Mouse (Mus musculus): ENCODE measurements around the gene Gm21761.
"Not testable (repeated sequence)": the region's sequence is repeated elsewhere in the genome, so short reads cannot be mapped to it uniquely, and the experiment has no call there.

Gene Gm21761

DNA sequence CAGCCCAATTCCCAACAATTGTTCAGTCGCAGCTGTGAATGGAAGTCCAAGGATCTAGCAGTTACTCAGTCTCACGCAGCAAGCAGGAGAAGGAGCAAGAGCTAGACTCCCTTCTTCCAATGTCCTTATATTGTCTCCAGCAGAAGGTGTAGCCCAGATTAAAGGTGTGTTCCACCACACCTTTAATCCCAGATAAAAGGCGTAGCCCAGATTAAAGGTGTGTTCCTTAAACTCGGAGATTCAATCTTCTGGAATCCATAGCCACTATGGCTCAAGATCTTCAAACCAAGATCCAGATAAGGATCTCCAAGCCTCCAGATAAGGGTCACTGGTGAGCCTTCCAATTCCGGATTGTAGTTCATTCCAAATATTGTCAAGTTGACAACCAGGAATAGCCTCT lies at the start of gene Gm21761:
Gm21761 (minus strand) TSS at position 101 of the 400 bp plus-strand sequence.
- DNase-seq: not testable (repeated sequence)

DNA sequence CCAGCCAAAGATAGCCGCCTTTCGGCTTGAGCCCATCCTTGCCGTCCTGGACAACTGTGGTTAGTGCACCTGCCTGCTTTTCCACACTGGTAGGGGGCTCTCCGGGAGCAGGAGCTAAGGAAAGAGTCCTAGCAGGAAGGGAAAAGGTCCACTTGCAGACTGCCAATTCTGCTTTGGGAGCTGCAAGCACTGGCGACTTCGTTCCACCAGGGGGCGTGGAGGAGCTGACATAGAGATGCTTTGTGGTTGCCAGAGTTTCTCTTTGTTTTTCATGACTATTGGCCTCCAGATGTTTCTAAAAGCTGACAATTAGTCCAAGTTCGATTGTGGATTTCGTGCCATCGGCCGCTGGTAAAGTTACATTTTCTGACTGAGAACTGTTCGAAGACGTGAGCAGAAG lies 40.1 kb upstream of the Gm21761 start:
- not testable (repeated sequence) for DNase-seq

DNA sequence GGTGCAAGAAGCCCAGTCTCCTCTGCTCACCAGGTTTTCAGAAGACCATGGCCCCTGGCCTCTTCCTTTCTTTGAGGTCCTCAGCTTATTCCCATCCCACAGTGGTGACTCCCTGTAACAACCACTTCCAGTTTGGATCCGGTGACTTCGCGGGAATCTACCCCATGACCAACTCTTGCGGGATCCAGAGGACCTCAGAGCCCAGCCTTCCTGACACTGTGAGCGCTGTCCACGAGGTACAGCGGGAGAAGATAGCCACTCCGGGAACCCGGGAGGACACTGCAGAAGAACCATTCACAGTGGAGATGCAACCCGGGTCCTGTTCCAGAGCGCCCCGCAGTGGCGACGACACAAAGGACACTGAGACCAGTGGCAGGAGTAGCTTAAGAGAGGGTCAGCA lies 39.1 kb upstream of the Gm21761 start:
- DNase-seq: not testable (repeated sequence)

DNA sequence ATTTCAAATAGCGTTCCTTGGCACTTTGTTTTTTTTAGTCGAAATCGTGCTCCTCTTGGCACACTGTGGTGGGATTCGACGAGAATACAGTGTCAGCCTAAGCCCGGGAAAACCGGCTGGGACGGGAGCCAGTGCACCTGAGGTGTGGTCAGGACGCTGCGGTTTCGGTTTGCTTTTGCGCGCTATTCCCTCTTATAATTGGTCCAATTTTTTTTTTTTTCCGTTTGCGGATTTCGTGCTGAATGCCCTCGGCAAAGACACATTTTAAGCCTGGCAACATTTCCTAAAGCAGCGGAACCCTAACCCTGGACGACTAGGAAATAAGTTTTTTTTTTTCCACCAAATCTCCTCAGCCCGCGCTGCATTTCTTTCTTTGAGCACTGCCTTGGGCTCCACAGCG lies 36.9 kb upstream of the Gm21761 start:
- not testable (repeated sequence) for DNase-seq

DNA sequence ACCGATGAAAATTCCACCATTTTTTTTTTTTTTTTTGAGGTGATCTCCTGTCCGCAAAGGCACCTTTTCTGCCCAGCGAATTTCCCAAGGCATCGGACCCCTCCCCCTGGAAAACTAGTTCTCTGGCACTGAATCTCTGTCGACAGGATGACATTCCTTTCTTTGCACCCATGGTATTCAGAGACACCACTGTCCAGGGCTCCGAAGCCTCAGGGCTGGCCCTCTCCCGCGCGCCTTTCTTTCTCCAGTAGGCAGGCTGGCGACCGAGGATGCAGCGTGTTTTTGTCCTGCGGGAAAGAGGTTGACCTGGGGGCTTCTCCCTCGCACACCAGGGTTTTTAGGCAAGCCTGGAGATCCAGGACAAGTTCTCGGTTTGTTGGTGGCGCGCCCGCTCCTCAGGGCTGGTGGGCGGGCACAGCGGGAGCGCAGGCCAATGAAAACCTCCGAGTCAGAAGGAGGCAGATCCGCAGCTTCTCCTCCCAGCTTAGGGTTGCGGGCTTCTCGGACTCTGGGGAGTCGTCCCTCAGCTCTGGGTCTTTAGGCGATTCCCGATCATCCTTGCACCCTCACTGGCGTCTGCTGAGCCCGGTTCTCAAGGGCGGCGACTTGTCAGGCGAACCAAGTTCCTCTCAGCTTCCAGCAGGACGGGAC lies 36.4 kb upstream of the Gm21761 start:
- DNase-seq: not testable (repeated sequence)

DNA sequence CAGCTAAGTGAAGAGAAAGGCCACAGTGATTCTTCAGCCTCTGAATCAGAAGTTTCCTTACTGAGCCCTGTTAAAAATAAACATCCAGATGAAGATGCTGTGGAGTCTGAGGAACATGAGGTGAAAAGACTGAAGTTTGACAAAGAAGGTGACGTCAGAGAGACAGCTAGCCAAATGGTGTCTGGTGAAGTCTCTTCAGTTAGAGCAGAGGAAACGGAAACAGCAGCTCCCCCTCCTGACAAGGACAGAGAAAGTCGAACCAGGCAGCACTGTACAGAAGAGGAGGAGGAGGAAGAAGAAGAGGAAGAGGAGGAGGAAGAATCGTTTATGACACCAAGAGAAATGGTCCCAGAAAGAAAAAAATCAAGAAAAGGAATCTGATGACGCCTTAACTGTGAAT lies 33.8 kb upstream of the Gm21761 start:
- DNase-seq: not testable (repeated sequence)

DNA sequence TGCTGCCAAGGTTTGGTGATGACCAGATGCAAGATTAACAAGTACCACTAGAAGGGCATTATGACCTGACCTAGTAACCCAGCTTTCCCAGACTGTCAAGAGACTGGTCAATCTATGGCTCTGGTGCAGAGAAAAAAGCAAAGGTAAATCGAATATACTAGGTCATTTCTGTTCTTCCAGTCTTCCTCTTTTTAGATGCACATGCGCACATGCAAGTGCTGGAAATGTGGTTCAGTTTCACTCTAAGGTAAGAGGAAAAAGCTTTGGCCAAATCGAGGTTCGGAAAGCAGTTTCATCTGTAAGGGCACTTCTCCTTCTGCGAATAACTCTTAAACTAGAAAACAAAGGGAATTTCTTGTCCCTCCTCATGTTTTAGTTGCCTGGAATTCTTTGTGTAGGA lies 26.5 kb upstream of the Gm21761 start:
- DNase-seq: not testable (repeated sequence)

DNA sequence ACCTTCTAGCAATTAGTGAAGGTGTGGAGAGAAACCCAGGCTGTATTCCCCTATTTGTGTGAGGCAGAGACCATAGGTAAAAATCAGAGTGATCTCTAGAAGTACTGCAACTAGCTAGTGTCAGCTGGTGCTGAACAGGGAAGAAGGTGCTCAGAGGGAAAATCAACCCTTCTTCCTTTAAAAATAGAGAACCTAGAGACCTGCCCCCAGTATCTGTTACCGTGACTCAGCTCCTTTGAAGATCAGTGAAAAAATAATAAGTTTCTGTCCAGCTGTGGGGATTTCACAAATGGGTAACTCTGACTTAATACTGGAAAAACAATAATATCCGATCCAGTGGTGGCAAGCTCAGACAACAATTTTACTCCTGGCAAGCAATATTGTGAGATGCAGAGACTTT lies 26.0 kb upstream of the Gm21761 start:
- not testable (repeated sequence) for DNase-seq

DNA sequence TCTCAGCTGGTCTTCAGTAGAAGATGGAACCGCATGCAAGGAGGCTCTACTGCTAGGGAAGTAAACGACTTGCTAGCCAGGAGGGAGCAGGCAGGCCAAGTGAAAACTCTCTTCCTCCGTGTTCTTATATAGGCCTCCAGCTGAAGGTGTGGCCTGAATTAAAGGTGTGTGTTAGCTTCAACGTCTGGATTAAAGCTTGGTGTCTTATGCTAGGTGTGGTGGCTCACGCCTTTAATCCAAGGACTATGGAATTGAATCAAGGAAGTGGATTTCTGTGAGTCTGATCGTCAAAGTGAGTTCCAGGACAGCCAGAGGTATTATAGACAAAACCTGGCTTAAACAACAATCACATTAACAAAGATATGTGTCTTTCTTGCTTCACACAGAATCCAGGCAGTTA lies 21.6 kb upstream of the Gm21761 start, which contains the start of gene B020031M17Rik:
B020031M17Rik (minus strand) TSS at position 101 of the 400 bp plus-strand sequence.
- not testable (repeated sequence) for DNase-seq

DNA sequence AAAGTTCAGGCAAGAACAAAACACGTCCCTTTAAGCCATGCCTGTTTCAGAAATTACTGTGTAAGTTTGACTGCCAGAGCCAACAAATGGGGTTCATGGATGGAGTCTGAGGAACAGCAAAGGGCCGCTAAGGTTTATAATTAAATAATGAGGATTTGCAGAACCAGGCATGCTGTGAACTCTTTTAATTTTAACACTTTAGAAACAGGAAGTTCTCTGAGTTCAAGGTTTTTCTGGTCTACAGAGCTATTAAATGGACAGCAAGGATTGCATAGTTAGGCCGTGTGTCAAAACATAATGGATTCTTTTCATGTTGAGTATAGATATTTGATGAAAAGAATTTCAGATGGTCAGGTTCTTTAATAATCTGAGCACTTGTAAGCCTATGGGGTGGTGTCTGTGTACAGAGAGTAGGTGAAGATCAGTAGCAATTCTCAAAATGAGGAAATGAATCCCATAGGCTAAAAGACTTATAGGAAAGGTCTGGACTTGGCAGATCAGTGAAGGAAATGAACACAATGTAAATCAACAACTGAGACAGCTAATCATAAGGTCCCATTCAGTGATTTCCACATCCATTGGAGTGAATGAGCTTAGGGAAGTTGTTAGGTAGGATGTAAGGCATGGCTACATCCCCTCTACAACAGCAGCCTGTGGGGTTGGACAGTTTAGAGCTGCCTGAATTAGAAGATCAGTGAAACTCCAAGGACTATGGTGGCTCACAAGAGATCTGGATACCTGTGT lies 4.3 kb downstream of the Gm21761 start:
- not testable (repeated sequence) for DNase-seq

DNA sequence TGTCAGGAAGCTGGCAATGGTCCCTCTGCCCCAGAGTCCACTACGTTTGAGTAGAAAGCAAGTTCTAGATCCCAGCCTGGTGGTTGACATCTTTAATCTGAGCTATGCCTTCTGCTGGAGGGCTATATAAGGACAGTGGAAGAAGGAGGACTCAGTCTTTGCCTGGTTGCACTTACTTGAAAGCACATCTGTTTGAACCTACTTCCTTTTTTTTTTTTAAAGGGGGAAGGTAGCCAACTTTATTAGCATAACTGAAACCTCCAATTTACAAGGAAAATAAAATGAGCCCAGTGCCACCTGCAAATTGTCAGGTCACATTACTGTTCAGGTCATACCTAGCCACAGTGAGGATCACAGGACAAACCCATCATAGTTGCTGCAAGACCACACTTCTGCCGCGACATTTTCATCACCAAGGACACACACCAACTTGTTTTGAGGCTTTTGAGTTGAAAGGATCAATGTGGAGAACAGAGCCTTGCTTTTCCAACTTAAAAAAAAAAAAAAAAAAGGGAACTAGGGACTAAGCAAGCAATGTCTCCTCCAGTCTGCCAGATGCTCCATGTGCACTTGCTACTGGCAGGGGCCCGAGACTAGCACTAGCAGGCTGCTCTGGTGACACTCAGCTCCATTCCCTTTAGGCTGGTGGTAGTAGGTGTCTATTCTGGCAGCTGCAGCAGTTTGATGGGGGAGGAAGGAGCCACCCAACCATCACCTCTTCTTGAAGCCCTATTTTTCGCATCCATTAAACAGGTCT lies 11.9 kb downstream of the Gm21761 start:
- DNase-seq: not testable (repeated sequence)

DNA sequence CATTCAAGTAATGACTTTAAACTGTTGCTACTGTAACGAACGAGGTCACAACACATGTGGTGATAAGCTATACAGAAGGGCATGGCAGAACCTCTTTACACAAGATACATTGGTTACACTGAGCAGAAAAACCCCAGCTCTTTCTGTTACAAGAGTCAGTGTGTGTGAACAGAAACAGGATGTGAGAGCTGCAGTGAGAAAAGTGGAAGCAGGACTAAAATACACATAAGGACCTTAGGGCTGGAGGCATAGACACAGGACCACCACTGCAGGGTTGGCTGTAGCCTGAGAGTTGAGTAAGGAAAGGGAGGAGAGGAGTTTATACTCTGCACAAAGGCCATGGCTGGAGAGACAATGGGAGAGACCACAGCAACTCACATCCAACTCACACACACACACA lies 12.6 kb downstream of the Gm21761 start:
- DNase-seq: not testable (repeated sequence)

DNA sequence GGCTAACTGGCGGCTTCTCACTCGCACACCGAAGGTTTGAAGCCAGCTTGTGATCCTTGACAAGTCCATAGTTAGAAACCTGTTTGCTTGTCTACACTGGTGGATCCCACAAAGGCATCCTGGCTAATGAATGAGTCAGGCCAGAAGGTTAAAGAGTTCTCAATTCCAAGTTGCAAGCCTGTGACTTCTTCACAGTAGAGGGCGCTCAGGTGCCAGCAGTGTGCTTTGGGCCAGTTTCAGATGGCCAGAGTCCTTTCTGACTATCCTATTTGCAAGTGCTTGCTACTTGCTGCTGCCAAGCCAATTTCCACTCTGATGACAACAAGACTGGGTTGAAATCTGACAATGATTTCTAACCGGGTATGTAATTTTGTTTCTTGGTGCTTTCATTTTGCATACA lies 30.5 kb downstream of the Gm21761 start:
- not testable (repeated sequence) for DNase-seq

DNA sequence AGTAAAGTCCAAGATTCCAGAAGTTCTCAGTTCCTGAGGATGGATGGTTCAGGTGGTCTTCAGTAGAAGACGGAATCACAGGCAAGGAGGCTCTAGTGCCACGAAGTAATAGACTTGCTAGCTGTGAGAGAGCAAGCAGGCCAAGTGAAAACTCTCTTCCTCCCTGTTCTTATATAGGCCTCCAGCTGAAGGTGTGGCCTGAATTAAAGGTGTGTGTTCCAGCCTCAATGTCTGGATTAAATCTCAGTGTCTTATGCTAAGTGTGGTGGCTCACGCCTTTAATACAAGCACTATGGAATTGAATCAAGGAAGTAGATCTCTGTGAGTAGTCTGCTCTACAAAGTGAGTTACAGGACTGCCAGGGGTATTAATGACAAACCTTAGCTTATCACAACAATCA lies 34.4 kb downstream of the Gm21761 start, which contains the start of gene Tcstv1:
Tcstv1 (minus strand) TSS at position 101 of the 400 bp plus-strand sequence.
- DNase-seq: not testable (repeated sequence)

DNA sequence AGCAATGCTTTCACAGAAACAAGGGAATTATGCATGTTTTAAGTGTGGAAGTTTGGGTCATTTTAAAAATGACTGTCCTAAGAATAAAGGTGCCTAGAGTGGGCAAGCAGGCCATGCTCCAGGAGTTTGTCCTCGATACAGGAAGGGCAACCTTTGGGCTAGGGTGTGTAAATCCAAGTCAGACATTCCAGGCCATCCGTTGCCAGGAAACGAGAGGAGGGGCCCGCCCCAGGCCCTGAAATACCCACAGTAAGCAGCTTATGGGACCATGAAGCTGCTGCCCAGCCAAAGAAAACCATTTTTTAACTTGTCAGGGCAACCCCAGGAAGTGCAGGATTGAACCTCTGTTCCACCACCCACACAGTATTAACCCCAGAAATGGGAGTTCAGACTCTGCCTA lies 42.2 kb downstream of the Gm21761 start:
- DNase-seq: not testable (repeated sequence)

DNA sequence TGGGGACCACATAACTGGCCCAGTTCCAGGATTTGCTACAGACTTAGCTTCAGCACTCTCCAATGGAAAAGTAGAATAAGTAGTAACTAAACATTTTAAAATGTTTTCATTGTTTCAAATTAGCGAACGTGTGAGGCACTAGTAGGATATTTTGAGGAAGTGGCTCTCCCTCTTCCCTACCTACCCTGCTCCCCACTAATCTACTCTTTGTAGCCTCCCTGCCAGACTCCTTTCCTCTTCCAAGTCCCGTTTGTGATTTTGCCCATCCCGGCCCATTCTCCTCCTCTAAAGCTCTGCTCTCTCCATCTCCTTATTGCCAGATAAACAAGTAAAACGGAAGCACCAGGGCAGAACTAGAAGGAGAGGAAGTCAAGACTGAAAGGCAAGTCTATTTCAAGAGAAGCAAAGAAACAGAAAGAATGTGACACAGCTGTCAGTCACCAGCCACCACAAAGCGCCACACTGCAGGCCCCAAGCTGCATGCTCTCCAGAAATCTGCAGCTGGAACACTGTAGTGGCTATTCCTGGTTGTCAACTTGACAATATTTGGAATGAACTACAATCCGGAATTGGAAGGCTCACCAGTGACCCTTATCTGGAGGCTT lies 64.6 kb downstream of the Gm21761 start:
- DNase-seq: not testable (repeated sequence)

DNA sequence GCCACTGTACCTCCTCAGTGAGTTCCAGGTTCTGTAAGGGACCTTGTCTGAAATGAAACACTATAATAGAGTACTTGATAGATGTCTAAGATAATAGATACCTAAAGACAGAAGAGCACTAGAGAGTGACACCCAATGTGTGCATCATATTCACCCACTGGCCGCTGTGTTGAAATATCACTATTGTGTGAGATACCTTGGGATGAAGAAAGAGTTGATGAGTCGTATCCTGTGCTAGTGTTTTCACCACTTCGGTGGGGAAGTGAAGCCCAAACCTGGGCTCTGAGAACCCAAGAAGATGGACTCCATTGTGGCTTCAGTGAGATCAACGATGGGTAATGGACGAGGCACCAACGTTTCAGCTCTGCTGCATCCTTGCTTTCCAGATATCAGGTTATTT lies 66.7 kb downstream of the Gm21761 start:
- DNase-seq: not testable (repeated sequence)

All from right cerebral cortex, postnatal 14 days (tissue).